Comparison of ENCODE assay signal across 9 mouse cellular contexts in genomic region chr6:31369875-31370274, GRCm38 (mm10). TPM values are rescaled to one million over a fixed set of nuclear protein-coding genes. Genes with fewer than 3 reads are reported as not detected.
DNase-seq lines count a peak whose midpoint lies in the region; ATAC-seq lines count a peak whose summit lies in the region.
"Had no signal": no experiment of that assay in that cellular context is flagged by ENCODE, and none has a peak within 500 bp of the region (broad histone marks: within the 10 kb centered on the region; RNA-seq: fewer than 3 reads in every experiment).

No protein-coding gene starts in this region.

- H3K4me1 ChIP-seq in heart, embryonic 12.5 days (replicated peaks): peaks cover 24% of the 10 kb centered on the region
- H3K4me1 ChIP-seq in midbrain, embryonic 14.5 days (ENCODE audit: control insufficient read depth, insufficient read depth, low read length): no peaks in the 10 kb centered on the region

- H3K9ac ChIP-seq in heart, embryonic 12.5 days: no peak overlapping the region
- no peak overlapping the region for H3K9ac ChIP-seq in midbrain, embryonic 14.5 days (replicated peaks; ENCODE audit: low read length)
- H3K9ac ChIP-seq: hindbrain, embryonic 15.5 days had no signal

- no peak overlapping the region for H3K27ac ChIP-seq in heart, embryonic 12.5 days (ENCODE audit: poor library complexity, severe bottlenecking)
- H3K27ac ChIP-seq in midbrain, embryonic 14.5 days (replicated peaks; ENCODE audit: low read depth, low read length): no peak overlapping the region
- H3K27ac ChIP-seq: hindbrain, embryonic 15.5 days had no signal

- no peak overlapping the region for H3K4me2 ChIP-seq in heart, embryonic 12.5 days
- no peak overlapping the region for H3K4me2 ChIP-seq in midbrain, embryonic 14.5 days (ENCODE audit: low read length)
- H3K4me2 ChIP-seq: hindbrain, embryonic 15.5 days had no signal

- no peaks in the 10 kb centered on the region for H3K9me3 ChIP-seq in heart, embryonic 12.5 days (replicated peaks)
- no peaks in the 10 kb centered on the region for H3K9me3 ChIP-seq in midbrain, embryonic 14.5 days (ENCODE audit: control insufficient read depth, low read length)
- H3K9me3 ChIP-seq: hindbrain, embryonic 15.5 days had no signal

- 70% methylated on average over 3 of the region's 3 CpGs for WGBS in heart, embryonic 12.5 days
- WGBS in midbrain, embryonic 14.5 days: 78% methylated on average over 3 of the region's 3 CpGs

- no peak overlapping the region for H3K4me3 ChIP-seq in heart, embryonic 12.5 days
- no peak overlapping the region for H3K4me3 ChIP-seq in midbrain, embryonic 14.5 days (replicated peaks; ENCODE audit: low read depth, low read length)
- H3K4me3 ChIP-seq: hindbrain, embryonic 15.5 days had no signal

- H3K36me3 ChIP-seq in heart, embryonic 12.5 days: no peaks in the 10 kb centered on the region
- H3K36me3 ChIP-seq in midbrain, embryonic 14.5 days (ENCODE audit: control insufficient read depth, insufficient read depth, low read length): no peaks in the 10 kb centered on the region
- H3K36me3 ChIP-seq: hindbrain, embryonic 15.5 days had no signal

- peak; percentile 26 for DNase-seq in heart, adult 8-10 months (ENCODE audit: low spot score)
- DNase-seq in 3T3-L1 (ENCODE audit: low read depth, low spot score): peak; percentile 70
- DNase-seq in R1 (ENCODE audit: low read depth, low spot score): peak; percentile 88
- no peak for DNase-seq in midbrain, embryonic 14.5 days
- no peak for DNase-seq in testis, postnatal 14 days (ENCODE audit: low spot score)

- no peak for ATAC-seq in heart, embryonic 12.5 days (ENCODE audit: insufficient number of reproducible peaks, low FRiP score)
- ATAC-seq in erythroblast, adult 5-6 weeks (replicated peaks; ENCODE audit: low FRiP score, poor library complexity, severe bottlenecking): 0 out of 2 replicates have a peak, but pooled peaks have one; percentile 52
- peak; percentile 63; the same call in 1 of the 2 replicates for ATAC-seq in megakaryocyte-erythroid progenitor cell, adult 5-6 weeks (replicated peaks; ENCODE audit: low FRiP score, low TSS enrichment, poor library complexity, severe bottlenecking)
- no peak for ATAC-seq in midbrain, embryonic 14.5 days (ENCODE audit: low FRiP score, low TSS enrichment)

- H3K27me3 ChIP-seq in heart, embryonic 12.5 days (replicated peaks): no peaks in the 10 kb centered on the region
- no peaks in the 10 kb centered on the region for H3K27me3 ChIP-seq in midbrain, embryonic 14.5 days (ENCODE audit: control insufficient read depth, insufficient read depth, low read length)
- H3K27me3 ChIP-seq: hindbrain, embryonic 15.5 days had no signal

RNA-seq across cellular contexts. Expression of gene Mkln1, which starts 28.7 kb away (rescaled TPM):
- 100 to 1,000 TPM; 145 to 175 (median 158) TPM for total RNA-seq in heart, adult 8-10 months (2022)
- polyA plus RNA-seq in heart, embryonic 12.5 days (2016; fragmentation: Nextera tagmentation; extraction: Ambion mirVana): 212 and 218 TPM in 2 replicates
- total RNA-seq in erythroblast, adult 5-6 weeks (2015; ENCODE audit: low replicate concordance): 91.3 and 91.8 TPM in 2 replicates
- 126 and 137 TPM in 2 replicates for total RNA-seq in erythroblast, adult 5-6 weeks (2017; ENCODE audit: low replicate concordance)
- total RNA-seq in megakaryocyte-erythroid progenitor cell, adult 5-6 weeks (2014; fragmentation: Nextera tagmentation): 130 and 141 TPM in 2 replicates
- 186 and 215 TPM in 2 replicates for total RNA-seq in megakaryocyte-erythroid progenitor cell, adult 5-6 weeks (2017)
- 126 and 154 TPM in 2 replicates for polyA plus RNA-seq in midbrain, embryonic 14.5 days (2014; fragmentation: Nextera tagmentation; extraction: Ambion mirVana)

Comparison
In these comparisons a context has a peak if more than half of its experiments do, and no peak if none do; other contexts are left out.
1. DNase-seq: peak in heart, adult 8-10 months (single experiment), 3T3-L1 (single experiment) and R1 (single experiment); none in midbrain, embryonic 14.5 days (single experiment) and testis, postnatal 14 days (single experiment).
2. ATAC-seq: peak in erythroblast, adult 5-6 weeks (single experiment) and megakaryocyte-erythroid progenitor cell, adult 5-6 weeks (single experiment); none in heart, embryonic 12.5 days (single experiment) and midbrain, embryonic 14.5 days (single experiment).